Mouse (Mus musculus) spleen, postnatal 36 days (tissue): ENCODE measurements around the gene Vsx1.

Experiments
- DNase-seq, 2 experiments: peaks; one replicate each; pipeline ENCODE4 v3.0.0; 2022; ENCODE audit warnings: low spot score in 2 of 2, mixed read lengths in 1 of 2

Vsx1 gene

GRCm38 (mm10) chr2:150646411-150647121 lies 42.6 kb downstream of the Vsx1 start:
- DNase-seq, result peak in 1 of 2 experiments; percentile 52

- peak; percentile 10 to 22 for DNase-seq
These were observed 43.9 kb downstream of the Vsx1 start for GRCm38 (mm10) chr2:150645225-150645624.

GRCm38 (mm10) chr2:150643726-150644415 lies 45.3 kb downstream of the Vsx1 start:
- DNase-seq, result no peak

- DNase-seq, result no peak
These were observed 46.0 kb downstream of the Vsx1 start for GRCm38 (mm10) chr2:150643166-150643565.

- DNase-seq, result no peak
These were observed 50.8 kb downstream of the Vsx1 start for GRCm38 (mm10) chr2:150638370-150638733.

GRCm38 (mm10) chr2:150637702-150638369 lies 51.3 kb downstream of the Vsx1 start:
- DNase-seq, result no peak

GRCm38 (mm10) chr2:150635877-150636446 lies 53.2 kb downstream of the Vsx1 start:
- DNase-seq, result no peak
